Mouse (Mus musculus) retina, postnatal 7 days (tissue): ENCODE measurements around the gene Piwil4.
"Not testable (repeated sequence)": the region's sequence is repeated elsewhere in the genome, so short reads cannot be mapped to it uniquely, and the experiment has no call there.

ENCODE experiments used
- DNase-seq: peaks from one replicate; pipeline ENCODE4 v3.0.0-alpha.2; 2012; ENCODE audit warnings: low read depth, low spot score

The Piwil4 gene

DNA sequence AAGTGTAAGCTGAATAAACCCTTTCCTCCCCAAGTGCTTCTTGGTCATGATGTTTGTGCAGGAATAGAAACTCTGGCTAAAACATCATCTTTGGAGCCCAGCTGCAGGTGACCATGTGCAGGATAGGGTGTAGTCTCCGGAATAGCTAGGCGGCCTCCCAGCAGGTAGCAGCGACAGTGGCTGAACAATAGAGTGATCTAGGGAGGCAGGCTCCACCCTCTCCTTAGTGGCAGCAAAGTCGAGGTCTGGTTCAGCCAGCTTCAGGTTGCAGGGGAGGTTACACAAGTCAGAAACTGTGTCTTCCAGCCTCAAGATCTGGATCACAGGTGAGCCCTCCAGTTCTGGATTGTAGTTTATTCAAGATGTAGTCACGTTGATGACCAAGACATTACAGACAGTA lies 68.6 kb downstream of the Piwil4 start:
- DNase-seq: not testable (repeated sequence)

- no peak for DNase-seq
These were observed 72.2 kb downstream of the Piwil4 start for GRCm38 (mm10) chr9:14668382-14668781.

DNA sequence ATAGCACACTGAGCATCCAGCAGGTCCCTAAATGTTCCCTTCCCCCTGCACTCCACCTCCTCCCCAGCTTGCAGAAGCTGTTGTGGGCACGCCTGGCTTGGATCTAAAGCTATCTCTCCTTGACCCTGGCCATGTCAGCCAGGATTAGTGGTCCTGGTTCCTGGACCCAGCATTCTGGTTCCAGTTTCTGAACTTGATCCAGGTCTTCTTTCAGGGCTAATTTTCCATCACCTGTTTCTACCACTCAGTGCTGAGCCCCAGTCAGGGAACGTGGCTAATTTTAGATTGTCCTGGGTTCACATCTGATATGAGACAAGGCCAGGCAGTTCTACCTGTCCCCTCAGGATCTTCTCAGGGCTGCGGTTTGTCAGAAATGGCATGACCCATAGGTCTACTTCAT lies 74.5 kb downstream of the Piwil4 start:
- no peak for DNase-seq

- DNase-seq: no peak
These were observed 76.9 kb downstream of the Piwil4 start for GRCm38 (mm10) chr9:14663591-14663990.

DNA sequence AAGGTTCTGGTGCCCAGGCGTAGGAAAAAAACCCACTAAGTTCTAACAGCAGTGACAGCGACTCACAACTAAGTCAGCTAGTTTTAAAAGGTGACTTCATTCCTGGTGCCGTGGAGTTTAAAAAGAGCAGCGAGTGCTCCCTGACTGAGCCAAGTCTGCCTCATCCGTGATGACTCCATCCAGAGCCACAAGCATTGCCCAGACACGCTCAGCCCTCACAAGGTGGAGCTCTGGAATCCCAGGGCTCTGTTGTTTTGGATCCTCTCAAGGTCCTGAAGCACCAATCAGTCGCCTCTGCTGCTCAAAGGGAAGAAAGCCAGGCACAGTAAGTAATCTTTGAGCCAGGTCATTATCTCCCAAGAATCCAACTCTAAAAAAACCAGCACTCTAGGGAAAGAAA lies 77.7 kb downstream of the Piwil4 start:
- no peak for DNase-seq

DNA sequence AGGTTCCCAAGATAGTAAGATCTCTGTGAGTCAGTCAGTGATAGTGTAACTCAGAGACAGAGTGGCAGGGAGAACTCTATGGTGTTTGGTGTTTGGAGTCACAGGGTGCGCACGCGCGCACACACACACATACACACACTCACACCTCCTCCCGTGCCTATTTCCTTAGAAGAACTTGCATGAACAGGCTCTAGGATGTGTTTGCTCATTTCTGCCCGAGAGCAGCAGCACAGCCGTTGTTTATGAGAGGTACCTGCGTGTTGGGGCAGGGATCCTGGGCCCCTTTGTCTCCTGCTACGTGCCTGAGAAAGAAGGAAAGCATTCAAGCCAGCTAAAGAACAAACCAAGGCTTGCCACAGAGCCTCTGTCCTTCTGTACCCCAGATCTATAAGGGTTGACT lies 78.4 kb downstream of the Piwil4 start:
- DNase-seq: no peak

DNA sequence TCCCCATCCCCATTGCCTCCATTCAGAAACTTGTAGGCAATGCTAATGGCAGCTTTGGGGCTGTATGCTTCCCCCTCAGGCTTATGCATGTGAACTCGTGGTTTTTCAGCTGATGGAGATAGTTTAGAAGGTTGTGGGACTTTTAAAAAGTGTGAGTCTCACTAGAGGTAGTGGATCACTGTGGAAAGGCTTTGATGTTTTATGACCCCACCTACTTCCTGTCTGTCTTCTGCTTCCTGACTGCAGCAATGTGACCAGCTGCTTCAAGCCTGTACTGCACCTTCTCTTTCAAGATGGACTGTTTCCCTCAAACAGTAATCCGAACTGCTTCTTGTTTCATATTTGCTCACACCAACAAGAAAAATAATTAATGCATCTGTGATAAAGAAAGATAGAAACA lies 82.6 kb downstream of the Piwil4 start:
- DNase-seq: no peak

- DNase-seq: no peak
These were observed 86.5 kb downstream of the Piwil4 start for GRCm38 (mm10) chr9:14654010-14654409.

DNA sequence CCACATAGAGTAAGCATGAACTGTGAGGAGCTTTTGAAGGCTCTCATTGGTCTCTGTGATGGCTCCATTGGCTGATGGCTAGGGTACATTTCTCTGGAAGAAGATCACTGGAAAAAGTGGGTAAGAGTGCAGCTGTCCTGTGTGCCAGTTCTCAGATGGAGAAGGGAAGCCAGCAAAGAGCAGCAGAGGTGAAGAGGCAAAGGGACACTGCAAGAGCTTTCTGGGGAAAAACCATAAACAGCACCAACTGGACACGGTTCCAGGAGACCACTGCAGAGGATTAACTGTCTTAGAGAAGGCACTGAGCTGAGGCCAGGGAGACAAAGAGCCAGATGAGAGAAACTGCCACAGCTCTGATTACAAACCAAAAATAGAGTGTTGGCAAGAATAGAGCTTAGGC lies 87.8 kb downstream of the Piwil4 start:
- DNase-seq: no peak

DNA sequence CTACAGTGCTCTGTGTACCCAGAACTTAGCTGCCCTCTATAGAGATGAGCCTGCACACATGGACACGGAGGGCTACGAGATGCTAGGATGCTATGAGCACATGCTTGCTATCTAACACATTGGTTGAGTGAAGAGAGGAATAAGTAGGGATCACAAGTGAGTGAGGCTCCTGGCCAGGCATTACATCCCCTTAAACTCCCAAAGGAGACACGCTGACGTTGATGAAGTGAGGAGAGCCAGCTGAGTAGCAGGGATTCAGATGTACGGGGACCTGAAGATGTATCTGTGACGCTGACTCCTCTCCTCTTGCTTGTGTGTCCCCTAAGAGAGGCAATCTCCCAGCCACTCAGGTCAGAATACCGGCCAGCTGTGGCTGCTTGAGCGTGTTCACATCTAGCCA lies 92.7 kb downstream of the Piwil4 start:
- DNase-seq: no peak

DNA sequence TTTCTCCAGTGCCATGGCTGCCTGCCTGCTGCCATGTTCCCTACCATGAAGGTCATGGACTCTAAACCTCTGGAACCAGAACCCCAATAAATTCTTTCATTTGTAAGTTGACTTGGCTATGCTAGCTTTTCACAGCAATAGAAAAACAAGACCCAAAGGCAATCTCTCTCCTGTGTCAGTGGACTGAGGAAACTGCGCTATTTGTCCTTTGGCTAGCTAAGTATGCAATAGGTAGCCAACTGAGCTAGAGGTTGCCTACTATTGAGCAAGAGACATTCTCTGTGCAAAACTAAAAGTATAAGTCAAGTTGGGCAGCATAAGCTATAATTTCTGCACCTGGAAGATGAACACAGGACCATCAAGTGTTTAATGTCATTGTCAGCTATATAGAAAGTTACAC lies 93.9 kb downstream of the Piwil4 start:
- DNase-seq: no peak
